Mouse (Mus musculus) retina, embryonic 14.5 days (tissue): Measurements from ENCODE around the gene Olfr353.

ENCODE experiments used
- DNase-seq: peaks from one replicate; pipeline ENCODE4 v3.0.0-alpha.2; 2015; ENCODE audit warnings: low spot score

Olfr353 gene

DNA sequence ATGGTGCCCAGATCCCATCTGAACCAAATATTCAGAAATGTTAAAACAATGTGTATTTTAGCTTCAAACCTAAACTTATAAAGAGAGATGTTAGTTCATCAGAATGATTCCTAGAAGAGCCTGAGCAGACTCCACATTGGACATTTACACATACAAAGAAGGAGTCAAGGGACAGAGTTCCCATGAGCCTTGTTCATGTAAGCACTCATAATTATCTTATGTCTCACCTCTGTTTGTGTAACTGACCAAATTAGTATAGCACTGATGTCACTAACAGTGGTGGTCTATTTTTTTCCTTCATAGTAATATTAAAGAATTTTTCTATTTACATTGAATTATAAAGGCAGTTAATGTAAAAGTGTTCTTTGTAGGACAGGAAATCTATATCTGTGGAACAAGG, at the start of gene Olfr353:
Gene Olfr353, minus strand, starts transcription at position 101 of the 400 bp plus-strand sequence.
- no peak for DNase-seq

GRCm38 (mm10) chr2:36936821-36937220, 44.1 kb upstream of the Olfr353 start, which contains the start of gene Olfr356:
TSS of gene Olfr356 (plus strand) at chr2:36937121.
- DNase-seq, result no peak

DNA sequence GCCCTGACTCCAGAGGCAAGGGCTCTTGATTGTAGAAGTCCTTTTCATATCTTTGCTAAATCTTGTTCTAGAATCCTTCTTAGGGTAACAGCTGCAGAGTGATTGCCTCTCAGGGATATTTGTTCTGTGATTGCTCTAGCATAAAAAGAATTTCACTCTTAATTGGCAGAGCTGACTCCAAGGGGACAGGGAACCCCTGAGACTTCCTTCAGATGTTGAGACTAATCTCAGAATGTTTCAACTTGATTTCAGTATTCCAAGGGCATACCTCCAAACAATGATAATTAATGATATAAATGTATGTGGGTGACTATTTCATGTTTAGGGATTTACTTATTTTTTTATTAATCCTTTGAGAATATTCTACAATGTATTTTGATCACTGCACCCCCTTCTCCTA, 36.1 kb upstream of the Olfr353 start, which contains the start of gene Olfr355:
Gene Olfr355, minus strand, starts transcription at position 101 of the 400 bp plus-strand sequence.
- no peak for DNase-seq

- no peak for DNase-seq
Observed at GRCm38 (mm10) chr2:36905380-36905779, 12.6 kb upstream of the Olfr353 start, which contains the start of gene Olfr354. TSS of gene Olfr354 (plus strand) at chr2:36905680.

DNA sequence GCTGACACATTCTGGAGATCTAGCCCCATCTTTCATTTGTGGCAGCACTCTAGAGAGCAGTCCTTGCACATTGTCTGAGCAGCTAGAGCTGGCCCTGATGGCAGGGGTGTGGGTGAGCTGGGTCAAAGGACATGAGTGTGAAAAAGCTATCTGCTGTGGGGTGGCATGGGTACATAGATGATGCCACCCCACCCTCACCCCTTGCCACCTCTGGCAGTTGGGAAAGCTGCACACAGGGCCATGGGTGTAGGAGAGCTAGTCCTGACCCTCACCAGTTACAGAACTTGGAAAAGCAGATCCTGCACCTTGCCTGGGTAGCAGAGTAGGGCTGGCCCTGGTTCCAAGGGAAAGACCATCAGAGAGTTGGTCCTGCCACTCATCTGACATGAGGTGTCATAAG, 4.4 kb upstream of the Olfr353 start:
- DNase-seq, result no peak

DNA sequence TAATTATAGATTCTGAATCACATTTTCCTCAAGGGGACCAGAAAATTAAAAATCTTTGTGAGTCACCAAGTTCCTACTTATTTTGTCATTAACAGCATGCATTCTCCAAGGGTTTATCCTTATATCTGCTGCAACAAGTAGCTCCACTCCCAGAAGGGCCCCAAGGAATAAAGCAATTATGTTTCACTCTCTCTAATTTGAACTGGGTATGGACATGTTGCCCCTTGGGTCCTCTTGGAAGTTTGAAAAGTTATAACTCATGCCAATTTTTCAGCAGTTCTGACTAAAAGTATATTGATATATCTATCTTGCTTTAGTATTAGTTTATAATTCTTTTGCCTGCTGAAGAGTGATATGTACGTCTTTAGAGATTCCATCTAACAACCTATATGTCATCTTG, 24.6 kb downstream of the Olfr353 start, which contains the start of gene Olfr352:
Gene Olfr352, plus strand, starts transcription at position 301 of the 400 bp plus-strand sequence.
- DNase-seq, result no peak

GRCm38 (mm10) chr2:36862560-36862959, 30.2 kb downstream of the Olfr353 start, which contains the start of gene Olfr351:
TSS of gene Olfr351 (minus strand) at chr2:36862660.
- DNase-seq, result no peak

- DNase-seq, result no peak
Observed at GRCm38 (mm10) chr2:36846010-36846409, 46.7 kb downstream of the Olfr353 start, which contains the start of gene Olfr350. TSS of gene Olfr350 (plus strand) at chr2:36846310.
